Mouse (Mus musculus) kidney, adult 8-10 months (tissue): ENCODE measurements at regions not wholly inside any gene's neighbourhood (a gene's known extent, or its start where the extent isn't known, plus 50 kb on each side); places are given as distances from the start of the nearest gene placed in this dataset.

Experiments used
- DNase-seq, 2 experiments: peaks; one replicate each; pipeline ENCODE4 v3.0.0; 2022

DNA sequence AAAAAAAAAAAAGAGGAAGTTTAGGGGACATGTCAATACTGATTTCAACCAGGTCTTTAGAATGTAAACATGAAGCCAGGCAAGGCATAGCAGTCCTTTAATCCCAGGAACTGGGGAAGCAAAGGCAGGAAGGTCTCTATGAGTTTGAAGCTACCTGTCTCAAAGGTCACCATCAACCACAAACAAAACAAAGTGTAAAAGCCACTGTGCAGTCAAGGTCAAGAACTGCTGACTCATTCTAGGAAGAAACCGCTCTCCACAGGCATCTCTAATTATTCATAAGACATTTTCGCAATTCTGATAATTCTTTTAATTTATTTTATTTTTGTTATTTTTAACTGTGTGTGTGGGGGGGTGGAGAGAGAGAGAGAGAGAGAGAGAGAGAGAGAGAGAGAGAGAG, 364.0 kb downstream of the Cntnap4 start:
- DNase-seq, result no peak

- no peak for DNase-seq
Measured at GRCm38 (mm10) chr8:112935411-112935810, 365.6 kb downstream of the Cntnap4 start.

GRCm38 (mm10) chr8:112935897-112936719, 366.3 kb downstream of the Cntnap4 start:
- peak; percentile 59 to 78 for DNase-seq

GRCm38 (mm10) chr8:112972418-112972817, 402.6 kb downstream of the Cntnap4 start:
- DNase-seq, result peak; percentile 54 to 83

DNA sequence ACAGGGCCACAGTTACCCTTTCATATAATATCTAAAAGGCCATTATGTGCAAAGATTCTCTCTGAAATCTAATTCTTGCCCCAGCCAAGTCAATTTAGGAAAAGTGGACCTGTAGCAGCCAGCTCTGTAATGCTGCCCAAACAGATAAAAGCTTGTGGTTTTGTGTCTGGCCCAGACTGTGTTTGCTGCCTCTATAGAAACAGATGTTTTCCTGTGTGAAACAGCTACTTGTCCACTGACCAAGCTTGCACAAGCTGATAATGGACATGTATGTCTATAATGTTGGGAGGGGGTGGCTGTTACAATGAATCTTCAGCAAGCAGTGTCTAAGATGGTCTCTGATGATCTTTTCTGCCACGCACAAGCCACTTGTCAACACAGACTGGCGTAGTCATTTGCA, 405.9 kb downstream of the Cntnap4 start:
- no peak for DNase-seq

DNA sequence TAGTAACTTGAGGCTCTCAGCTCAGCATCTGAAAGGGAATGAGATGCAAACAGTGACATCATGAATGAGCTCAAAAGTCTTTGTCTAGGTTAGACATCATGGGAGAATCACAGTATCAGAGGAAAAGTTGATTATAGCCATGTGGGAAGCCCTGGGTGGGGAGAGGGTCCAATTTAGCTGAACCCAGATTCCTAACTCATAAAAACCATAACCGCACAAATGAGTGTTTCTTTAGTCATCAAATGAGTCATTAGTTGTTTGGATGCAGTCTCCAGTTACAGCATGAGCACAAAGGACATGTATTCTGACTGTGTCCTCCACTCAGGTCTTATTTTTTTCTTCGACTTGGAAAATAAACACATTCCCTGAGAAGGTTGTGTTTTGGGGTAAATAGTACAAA, 406.5 kb downstream of the Cntnap4 start:
- no peak for DNase-seq

GRCm38 (mm10) chr8:112993781-112994180, 423.9 kb downstream of the Cntnap4 start:
- peak in 1 of 2 experiments; percentile 32 for DNase-seq

- no peak for DNase-seq
Measured at GRCm38 (mm10) chr8:113007356-113007755, 437.5 kb downstream of the Cntnap4 start.

- no peak for DNase-seq
Measured at GRCm38 (mm10) chr8:113028880-113029279, 459.0 kb downstream of the Cntnap4 start.

DNA sequence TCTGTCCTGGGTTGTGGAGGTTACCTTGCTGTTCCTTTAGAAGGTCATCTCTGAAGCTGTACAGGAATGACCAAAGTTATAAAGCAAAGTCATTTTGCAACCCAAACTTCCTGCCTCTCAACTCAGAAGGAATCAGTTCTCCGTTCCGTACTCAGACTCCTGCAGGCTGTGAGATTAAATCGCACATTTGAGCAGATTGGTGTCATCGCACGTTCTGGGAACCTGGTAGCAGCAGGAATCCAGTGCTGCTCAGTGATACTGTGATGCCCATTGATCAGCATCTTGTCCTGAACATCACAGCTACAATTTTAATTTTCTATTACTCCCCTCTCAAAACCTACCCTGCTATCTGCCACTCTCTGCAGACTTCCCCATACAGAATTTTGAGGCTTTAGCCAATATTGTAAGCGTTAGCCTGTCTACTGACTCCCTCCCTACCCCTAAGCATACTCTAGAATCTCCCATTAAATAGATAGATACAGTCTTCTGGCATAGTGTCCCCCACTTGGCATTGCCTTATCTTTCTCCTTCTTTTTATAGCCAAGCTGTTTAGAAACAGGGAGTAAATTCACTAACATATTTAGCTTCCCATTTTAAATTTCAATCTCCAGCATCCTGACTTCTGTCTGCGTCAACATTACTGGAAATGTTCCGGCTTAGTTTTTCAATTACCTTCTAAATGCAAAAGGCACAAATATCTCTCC, 482.1 kb downstream of the Cntnap4 start:
- no peak for DNase-seq

DNA sequence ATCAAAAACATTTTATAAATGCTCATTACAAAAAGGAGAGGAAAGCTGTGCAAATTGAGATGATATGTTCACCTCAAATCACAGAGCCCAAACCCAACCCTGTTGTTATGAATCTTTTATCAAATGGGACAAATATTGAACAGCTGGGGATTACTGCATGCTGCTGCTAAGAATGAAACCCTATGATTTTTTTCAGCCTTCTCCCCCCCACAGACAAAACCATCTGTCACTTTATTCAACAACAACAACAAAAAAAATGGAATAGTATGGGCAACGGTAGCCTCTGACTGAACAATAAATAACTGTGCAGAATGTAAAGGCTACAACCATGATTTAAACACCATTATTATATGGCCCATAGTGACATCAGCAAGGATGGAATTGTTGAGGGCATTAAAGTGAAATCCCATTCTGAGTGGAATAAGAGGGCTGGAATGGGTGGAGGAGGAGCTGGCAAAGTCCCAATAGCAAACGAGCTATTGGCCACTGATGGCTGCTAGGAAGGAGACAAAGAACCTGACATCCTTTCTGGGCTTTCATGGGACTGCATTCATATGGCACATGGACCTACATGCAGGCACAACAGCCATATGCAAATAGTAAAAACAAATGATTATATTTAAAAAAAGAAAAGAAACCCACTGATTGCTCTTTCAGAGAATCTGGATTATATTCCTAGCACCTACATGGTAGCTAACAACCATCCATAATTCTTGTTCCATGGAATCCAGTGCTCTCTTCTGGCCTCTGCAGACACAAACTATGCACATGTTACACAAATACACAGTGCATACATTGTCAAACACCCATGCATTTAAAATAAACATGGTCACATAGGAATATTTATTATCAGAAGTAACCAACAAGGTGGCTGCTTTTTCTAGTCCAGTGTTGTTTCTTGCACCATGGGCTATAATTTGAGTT, 495.7 kb downstream of the Cntnap4 start:
- DNase-seq, result no peak

DNA sequence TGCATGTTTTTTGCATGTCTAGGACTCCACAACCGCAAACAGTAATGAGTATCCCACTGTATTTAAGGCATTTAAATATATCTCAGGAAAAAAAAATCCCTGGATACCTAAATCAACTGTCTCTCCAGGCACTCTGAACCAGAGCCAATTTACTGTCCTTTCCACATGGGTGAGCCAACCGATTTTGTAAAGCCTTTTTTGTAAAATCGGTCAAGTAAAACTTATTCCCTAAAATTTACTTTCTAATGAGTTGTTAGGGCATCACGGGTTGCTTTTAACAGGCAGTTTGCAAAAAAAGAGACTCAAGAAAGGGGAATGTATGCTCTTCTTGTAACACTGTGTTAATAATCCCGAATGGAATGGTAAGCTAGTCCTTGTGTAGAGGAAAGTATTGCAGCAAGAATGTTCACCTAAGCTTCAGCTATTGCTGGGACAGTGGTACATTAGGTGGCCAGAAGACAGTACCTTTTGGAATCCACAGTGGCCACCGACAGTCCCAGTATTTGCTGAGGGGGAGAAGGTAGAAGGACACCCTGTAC, 496.4 kb downstream of the Cntnap4 start:
- DNase-seq, result peak; percentile 6 to 8

DNA sequence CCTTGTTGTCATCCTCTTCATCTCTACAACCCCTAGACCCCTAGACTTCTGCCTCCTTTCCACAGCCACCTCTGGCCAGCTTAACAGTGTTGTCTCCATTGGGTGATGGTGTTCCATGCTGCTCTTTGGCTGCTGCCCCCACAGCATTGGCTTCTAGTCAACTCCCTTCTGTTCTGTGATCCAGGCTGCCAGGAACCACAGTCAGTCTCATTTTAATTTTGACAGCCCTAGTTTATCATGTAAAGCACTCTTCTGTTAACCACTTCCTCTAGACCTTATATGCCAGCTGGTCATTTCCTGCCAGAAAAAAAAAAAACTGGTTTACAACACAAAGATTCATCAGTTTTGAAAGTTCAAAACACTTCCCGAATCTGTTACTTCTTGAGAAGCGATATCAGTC, 514.1 kb downstream of the Cntnap4 start:
- DNase-seq, result no peak

DNA sequence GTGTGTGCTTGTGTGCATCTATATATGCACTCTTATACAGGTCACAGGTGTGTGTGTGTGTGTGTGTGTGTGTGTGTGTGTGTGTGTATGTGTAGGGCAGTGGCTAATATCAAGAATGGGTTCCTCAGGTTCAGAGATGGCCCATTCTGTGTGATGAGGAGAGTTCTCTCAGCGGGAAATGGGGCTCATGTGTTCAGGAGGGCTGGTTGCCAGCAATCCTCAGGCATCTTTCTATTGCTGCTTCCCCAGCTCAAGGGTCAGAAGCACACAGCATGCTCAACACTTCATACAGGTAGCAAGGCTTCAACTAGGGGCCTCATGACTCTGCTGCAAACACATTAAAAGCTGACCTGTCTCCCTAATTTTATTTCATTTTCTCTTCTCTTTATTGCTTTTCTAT, 517.7 kb downstream of the Cntnap4 start:
- DNase-seq, result no peak

DNA sequence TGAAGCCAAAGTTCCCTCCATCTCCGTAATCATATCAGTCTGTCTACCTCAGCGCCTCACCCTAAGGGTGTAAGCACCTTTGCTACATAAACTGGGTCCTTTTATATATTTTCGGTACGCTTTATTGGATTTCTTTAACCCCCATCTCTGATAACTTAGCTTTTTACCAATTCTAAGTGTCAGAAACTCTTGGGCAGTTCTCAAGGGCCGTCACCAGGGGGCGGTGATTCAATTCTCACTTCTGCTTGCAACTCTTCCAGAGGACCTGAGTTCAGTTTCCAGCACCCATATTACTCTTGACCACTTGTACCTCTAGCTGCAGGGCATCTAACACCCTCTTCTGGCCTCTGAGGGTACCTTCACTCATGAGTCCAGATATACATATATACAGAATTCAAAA, 523.7 kb upstream of the Mon1b start:
- no peak for DNase-seq

DNA sequence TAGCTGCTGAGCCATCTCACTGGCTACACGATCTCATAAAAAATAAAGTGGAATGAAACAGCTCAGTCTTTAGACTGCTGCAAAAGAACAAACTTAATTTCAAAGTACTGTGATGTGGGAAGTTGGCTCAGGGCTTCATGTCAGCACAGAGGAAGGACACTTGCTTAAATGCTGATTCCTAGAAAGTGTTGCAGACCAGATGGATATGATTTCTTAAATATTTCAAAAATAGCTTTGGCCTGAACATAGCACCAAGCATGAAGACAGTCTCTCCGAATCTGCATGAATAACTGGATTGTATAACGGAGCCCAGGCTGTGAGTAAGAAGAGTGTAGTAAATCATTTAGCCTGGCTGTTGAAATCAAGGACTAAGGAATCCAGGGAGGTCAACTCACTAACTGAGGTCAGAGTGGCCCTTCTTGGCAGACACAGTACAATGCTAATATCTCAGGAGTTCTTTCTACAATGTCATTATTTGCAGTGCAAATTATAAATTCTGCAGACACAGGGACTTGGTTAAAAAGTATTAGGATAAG, 521.2 kb upstream of the Mon1b start:
- DNase-seq, result peak; percentile 53 to 81

DNA sequence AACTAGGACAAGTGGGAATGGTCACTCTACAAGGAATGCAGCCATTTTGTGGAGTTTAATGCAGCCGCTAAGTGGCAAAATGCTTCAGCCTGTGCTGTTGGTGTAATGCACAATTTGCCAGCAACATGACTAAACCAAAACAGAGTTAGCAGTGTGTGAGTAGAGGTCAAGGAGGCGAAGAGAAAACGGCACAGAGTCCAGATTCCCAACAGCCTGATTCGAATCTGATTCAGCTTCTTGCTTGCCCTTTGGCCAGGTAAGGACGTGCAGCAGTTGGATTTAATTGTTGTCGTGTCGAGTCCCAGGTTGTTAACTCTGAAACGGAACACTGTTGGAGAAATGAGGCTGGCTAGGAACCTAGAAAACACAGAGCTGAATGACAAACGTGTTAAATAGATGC, 518.1 kb upstream of the Mon1b start:
- peak; percentile 45 to 67 for DNase-seq

GRCm38 (mm10) chr8:113125586-113125985, 509.8 kb upstream of the Mon1b start:
- no peak for DNase-seq

DNA sequence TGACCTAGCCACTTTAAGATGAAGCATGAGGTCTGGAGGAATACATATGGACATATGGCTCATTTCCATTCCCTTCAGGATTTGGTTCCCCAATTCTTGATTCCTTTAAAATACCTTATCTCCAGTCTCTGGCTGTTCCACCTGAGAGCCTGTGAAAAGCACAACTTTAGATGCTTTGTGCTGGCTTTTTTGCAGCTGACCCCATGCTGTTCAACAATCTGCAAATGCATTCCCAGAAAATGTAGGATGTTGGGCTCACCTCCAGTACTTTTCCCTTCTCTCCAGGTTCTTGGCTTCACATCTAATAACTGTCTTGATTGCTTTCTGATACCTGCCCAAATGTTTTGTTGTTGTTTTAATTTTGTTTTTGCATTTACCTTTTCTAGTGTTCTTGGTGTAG, 498.0 kb upstream of the Mon1b start:
- DNase-seq, result no peak

- no peak for DNase-seq
Measured at GRCm38 (mm10) chr8:113140021-113140420, 495.4 kb upstream of the Mon1b start.

GRCm38 (mm10) chr8:113141131-113141530, 494.3 kb upstream of the Mon1b start:
- no peak for DNase-seq

DNA sequence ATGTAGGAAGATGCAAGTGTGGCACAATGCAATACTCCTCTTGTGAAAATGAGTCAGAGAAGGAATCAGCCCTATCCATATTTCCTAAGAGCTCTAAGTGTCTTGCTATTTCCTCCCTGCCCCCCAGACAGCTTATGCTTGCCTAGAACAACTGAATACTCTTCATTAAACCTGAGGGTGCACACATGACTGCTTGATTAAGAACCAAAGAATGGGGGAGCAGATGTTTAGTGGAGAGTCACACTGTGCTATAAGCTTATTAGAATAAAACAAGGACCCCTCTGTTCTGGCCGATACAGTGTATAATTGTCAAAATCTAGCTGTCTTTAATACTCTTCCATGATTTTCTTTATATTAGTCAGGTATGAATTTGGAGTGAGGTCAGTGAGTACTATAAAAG, 458.8 kb upstream of the Mon1b start:
- no peak for DNase-seq

GRCm38 (mm10) chr8:113183186-113183585, 452.2 kb upstream of the Mon1b start:
- no peak for DNase-seq
